Mouse (Mus musculus): ENCODE measurements around the gene Stard10. TPM values are rescaled to one million over a fixed set of nuclear protein-coding genes. Genes with fewer than 3 reads are reported as not detected.

Gene Stard10
- total RNA-seq, 1 experiment: 15.2 TPM

DNA sequence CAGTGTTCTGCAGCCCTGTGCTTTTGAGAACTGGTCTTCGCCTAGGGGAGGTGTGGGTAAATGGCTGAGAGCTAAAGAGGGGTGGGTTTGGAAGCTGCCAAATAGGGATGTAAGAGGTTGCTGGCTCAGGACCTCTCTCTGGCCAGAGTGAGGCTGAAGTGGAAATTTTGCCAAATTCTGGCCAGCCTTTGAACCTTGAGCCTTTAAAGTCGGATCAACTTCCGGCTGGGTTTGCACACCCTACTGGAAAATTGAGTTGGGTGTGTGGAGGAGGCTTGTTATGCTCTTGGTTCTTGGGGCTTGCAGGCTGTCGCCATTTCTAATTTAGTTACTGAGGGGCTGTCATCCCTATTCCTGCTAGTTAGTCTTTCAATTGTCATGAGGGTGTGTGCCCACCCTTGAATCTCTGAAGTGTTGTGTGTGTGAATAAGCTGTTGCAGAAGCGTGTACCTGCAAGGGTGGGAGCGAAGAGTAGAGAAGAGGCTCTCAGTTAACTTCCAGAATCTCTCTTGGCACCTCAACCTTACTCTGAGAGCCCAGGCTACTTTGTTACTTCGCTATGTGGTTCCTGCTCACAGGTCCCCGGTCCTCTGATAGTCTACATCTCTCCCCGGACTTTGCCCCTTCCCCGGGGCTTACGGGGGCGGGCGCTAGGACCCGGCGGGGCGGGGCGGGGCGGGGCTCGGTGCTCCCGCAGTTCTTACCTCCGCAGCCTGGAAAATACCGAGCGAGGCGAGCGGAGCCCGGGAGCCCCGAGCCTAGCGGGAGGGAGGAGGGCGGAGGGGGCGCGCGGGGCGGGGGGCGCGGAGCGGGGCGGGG lies 3.7 kb downstream of the Stard10 start:
- no peak for DNase-seq (ENCODE audit: low read depth, low spot score)
- in situ Hi-C loops (cut with MboI; ENCODE audit: low sequenced_read_pairs in 2 of 2, unreplicated experiment in 2 of 2): no loop called here
- no peak overlapping the region for H3K27ac ChIP-seq (ENCODE audit: insufficient read depth, low read depth, low read length, poor library complexity, severe bottlenecking)

DNA sequence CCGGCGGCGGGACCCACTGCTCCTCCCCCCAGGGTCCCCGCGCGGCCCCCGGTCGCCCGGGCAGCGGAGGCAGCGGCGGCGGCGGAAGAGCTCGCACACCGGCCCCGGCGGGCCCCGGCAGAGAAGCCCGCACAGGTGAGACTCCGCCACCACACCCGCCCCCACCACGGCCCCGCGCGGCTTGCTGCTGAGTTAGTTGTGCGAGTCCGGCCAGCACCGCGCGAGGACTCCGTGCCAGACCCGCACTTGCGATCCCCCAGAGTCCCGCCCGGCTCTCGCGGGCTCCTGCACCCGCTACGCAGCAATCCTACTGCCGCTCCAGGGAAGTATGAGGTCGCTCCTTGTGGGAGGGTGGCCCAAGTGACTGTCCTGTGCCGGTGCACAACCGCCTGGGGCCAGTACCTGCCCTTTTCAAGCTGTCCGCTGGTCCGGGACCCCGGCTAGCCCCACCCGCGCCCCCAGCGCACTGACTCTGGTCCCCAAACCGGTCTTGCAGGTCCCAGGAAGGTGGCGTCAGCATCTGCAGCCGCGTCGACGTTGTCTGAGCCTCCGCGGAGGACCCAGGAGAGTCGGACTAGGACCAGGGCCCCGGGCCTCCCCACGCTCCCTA lies 4.4 kb downstream of the Stard10 start:
- H3K4me3 ChIP-seq (ENCODE audit: insufficient read depth in 1 of 2, low read depth in 1 of 2, low read length in 2 of 2, poor library complexity in 1 of 2, severe bottlenecking in 1 of 2): peak overlapping the region; percentile 68 to 91
- peaks cover 0 to 5% of the 10 kb centered on the region in 2 experiments; a peak in 1 of 4 replicates for H3K4me1 ChIP-seq (ENCODE audit: control insufficient read depth in 2 of 2, insufficient read depth in 2 of 2, low read length in 2 of 2, poor library complexity in 1 of 2)
- no peaks in the 10 kb centered on the region; the same call in 1 of the 2 replicates for H3K36me3 ChIP-seq (ENCODE audit: control insufficient read depth, insufficient read depth, low read length, poor library complexity, severe bottlenecking)
- H3K9me3 ChIP-seq (ENCODE audit: control insufficient read depth, insufficient read depth, low read depth, low read length): no peaks in the 10 kb centered on the region
- no peak overlapping the region for H3K27ac ChIP-seq (ENCODE audit: insufficient read depth, low read depth, low read length, poor library complexity, severe bottlenecking)
- no peak for DNase-seq (ENCODE audit: low read depth, low spot score)
- no peak for TF ChIP-seq ZNF384 (IDR thresholded peaks at IDR 0.05; ENCODE audit: low read depth, low read length)
- peak; percentile 56; the same call in 1 of the 2 replicates for TF ChIP-seq CHD2 (IDR thresholded peaks at IDR 0.05; ENCODE audit: low read depth, low read length)
- no peak for TF ChIP-seq MAFK (IDR thresholded peaks at IDR 0.05; ENCODE audit: insufficient read depth, low read depth, low read length)
- in situ Hi-C loops (cut with MboI; ENCODE audit: low sequenced_read_pairs in 2 of 2, unreplicated experiment in 2 of 2): no loop called here
- peak overlapping the region; percentile 74 for H3K9ac ChIP-seq (ENCODE audit: insufficient read depth, low read depth, low read length, poor library complexity, severe bottlenecking)

More for the DNA sequence above, 3.7 kb downstream of the Stard10 start:
- peak overlapping the region; percentile 46 to 91 for H3K4me3 ChIP-seq (ENCODE audit: insufficient read depth in 1 of 2, low read depth in 1 of 2, low read length in 2 of 2, poor library complexity in 1 of 2, severe bottlenecking in 1 of 2)
- H3K36me3 ChIP-seq (ENCODE audit: control insufficient read depth, insufficient read depth, low read length, poor library complexity, severe bottlenecking): no peaks in the 10 kb centered on the region; the same call in 1 of the 2 replicates
- no peak for TF ChIP-seq MAFK (IDR thresholded peaks at IDR 0.05; ENCODE audit: insufficient read depth, low read depth, low read length)
- no peak for TF ChIP-seq ZNF384 (IDR thresholded peaks at IDR 0.05; ENCODE audit: low read depth, low read length)
- no peak for TF ChIP-seq ZC3H11A (IDR thresholded peaks at IDR 0.05; ENCODE audit: borderline replicate concordance, low read depth, low read length)
- no peak for TF ChIP-seq HCFC1 (IDR thresholded peaks at IDR 0.05; ENCODE audit: borderline replicate concordance, insufficient read depth, low read length)
- no peak for TF ChIP-seq CHD2 (IDR thresholded peaks at IDR 0.05; ENCODE audit: low read depth, low read length)
- no peak overlapping the region for H3K9ac ChIP-seq (ENCODE audit: insufficient read depth, low read depth, low read length, poor library complexity, severe bottlenecking)
- peaks cover 0 to 5% of the 10 kb centered on the region in 2 experiments; a peak in 1 of 4 replicates for H3K4me1 ChIP-seq (ENCODE audit: control insufficient read depth in 2 of 2, insufficient read depth in 2 of 2, low read length in 2 of 2, poor library complexity in 1 of 2)
- no peaks in the 10 kb centered on the region for H3K9me3 ChIP-seq (ENCODE audit: control insufficient read depth, insufficient read depth, low read depth, low read length)

DNA sequence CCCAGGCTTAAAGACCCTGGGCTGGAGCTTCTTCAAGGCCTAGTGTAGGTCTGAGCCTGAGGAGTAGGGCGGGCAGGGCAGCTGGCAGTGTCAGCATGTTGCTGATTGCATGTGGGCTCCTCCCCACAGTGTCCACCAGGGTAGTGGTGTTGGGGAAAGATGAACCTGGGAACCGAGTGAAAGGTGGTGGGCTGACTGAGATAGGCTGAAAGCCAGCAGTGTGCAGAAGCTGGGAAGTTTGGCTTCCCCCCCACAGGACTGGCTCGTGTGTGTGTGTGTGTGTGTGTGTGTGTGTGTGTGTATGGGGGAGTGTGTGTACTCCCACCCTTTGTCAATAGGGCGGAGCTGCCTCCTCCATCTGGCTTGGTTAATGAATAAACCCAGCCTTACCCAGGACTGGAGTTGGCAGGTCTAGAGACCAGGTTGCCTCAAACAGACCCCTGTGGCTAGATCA lies 6.3 kb downstream of the Stard10 start:
- no peak overlapping the region for H3K9ac ChIP-seq (ENCODE audit: insufficient read depth, low read depth, low read length, poor library complexity, severe bottlenecking)
- in situ Hi-C loops (cut with MboI; ENCODE audit: low sequenced_read_pairs in 2 of 2, unreplicated experiment in 2 of 2): no loop called here

DNA sequence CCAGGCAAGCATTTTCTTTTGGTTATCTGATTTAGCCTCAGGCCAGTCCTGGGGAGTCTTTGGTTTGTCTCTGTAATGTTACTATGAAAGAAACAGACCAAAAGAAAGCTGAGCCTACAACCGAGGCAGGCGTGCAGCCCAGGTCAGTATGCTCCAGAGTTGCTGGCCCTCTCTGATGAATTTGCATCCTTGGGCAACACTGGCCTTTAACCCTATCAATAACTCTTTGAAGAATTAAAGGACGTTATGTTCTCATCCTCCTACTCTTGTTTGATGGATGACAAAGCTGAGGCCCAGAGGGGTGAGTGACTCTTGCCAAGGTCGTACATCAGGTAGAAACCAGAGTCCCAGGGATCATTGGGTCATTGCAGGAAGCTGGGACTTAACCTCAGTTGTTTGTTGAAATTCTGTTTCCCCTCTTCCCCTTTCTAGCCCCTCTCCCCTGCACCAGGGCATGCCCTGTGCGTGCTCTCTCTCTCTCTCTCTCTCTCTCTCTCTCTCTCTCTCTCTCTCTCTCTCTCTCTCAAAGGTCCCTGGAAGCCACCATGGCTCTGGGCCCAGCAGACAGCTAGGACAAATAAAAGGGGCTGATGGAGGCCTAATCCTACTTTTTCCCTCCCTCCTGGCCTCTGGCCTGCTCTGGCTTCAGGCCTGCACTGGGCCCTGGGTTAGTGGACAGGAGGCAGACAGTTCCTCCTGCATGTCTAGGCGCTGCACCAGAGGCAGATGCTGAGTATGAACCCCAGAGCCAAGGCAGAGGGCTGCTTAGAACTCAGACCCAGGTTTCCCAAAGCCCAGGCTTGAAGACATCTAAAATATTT lies 7.5 kb downstream of the Stard10 start:
- no peak overlapping the region for H3K4me3 ChIP-seq (ENCODE audit: insufficient read depth in 1 of 2, low read depth in 1 of 2, low read length in 2 of 2, poor library complexity in 1 of 2, severe bottlenecking in 1 of 2)
- no peak for TF ChIP-seq ZC3H11A (IDR thresholded peaks at IDR 0.05; ENCODE audit: borderline replicate concordance, low read depth, low read length)
- no peak for TF ChIP-seq ZNF384 (IDR thresholded peaks at IDR 0.05; ENCODE audit: low read depth, low read length)
- TF ChIP-seq HCFC1 (IDR thresholded peaks at IDR 0.05; ENCODE audit: borderline replicate concordance, insufficient read depth, low read length): no peak
- TF ChIP-seq CHD2 (IDR thresholded peaks at IDR 0.05; ENCODE audit: low read depth, low read length): no peak
- no peak for TF ChIP-seq MAFK (IDR thresholded peaks at IDR 0.05; ENCODE audit: insufficient read depth, low read depth, low read length)
- in situ Hi-C loops (cut with MboI; ENCODE audit: low sequenced_read_pairs in 2 of 2, unreplicated experiment in 2 of 2): no loop called here
- no peaks in the 10 kb centered on the region for H3K9me3 ChIP-seq (ENCODE audit: control insufficient read depth, insufficient read depth, low read depth, low read length)
- H3K27ac ChIP-seq (ENCODE audit: insufficient read depth, low read depth, low read length, poor library complexity, severe bottlenecking): no peak overlapping the region
- H3K4me1 ChIP-seq (ENCODE audit: control insufficient read depth in 2 of 2, insufficient read depth in 2 of 2, low read length in 2 of 2, poor library complexity in 1 of 2): peaks cover 0 to 5% of the 10 kb centered on the region in 2 experiments; a peak in 1 of 4 replicates
- no peak for DNase-seq (ENCODE audit: low read depth, low spot score)
- no peak overlapping the region for H3K9ac ChIP-seq (ENCODE audit: insufficient read depth, low read depth, low read length, poor library complexity, severe bottlenecking)
- no peaks in the 10 kb centered on the region; the same call in 1 of the 2 replicates for H3K36me3 ChIP-seq (ENCODE audit: control insufficient read depth, insufficient read depth, low read length, poor library complexity, severe bottlenecking)

More for the DNA sequence above, 6.3 kb downstream of the Stard10 start:
- Histone ChIP-seq H3K9me3 (ENCODE audit: control insufficient read depth, insufficient read depth, low read depth, low read length) (no peaks in the 10 kb centered on the region), H3K4me3 (ENCODE audit: insufficient read depth in 1 of 2, low read depth in 1 of 2, low read length in 2 of 2, poor library complexity in 1 of 2, severe bottlenecking in 1 of 2) (no peak overlapping the region), H3K4me1 (ENCODE audit: control insufficient read depth in 2 of 2, insufficient read depth in 2 of 2, low read length in 2 of 2, poor library complexity in 1 of 2) (peaks cover 0 to 5% of the 10 kb centered on the region in 2 experiments; a peak in 1 of 4 replicates), H3K36me3 (ENCODE audit: control insufficient read depth, insufficient read depth, low read length, poor library complexity, severe bottlenecking) (no peaks in the 10 kb centered on the region; the same call in 1 of the 2 replicates), H3K27ac (ENCODE audit: insufficient read depth, low read depth, low read length, poor library complexity, severe bottlenecking) (no peak overlapping the region)
- no peak for DNase-seq (ENCODE audit: low read depth, low spot score)
- TF ChIP-seq HCFC1 (IDR thresholded peaks at IDR 0.05; ENCODE audit: borderline replicate concordance, insufficient read depth, low read length) (no peak), ZNF384 (IDR thresholded peaks at IDR 0.05; ENCODE audit: low read depth, low read length) (no peak), MAFK (IDR thresholded peaks at IDR 0.05; ENCODE audit: insufficient read depth, low read depth, low read length) (no peak), ZC3H11A (IDR thresholded peaks at IDR 0.05; ENCODE audit: borderline replicate concordance, low read depth, low read length) (no peak), CHD2 (IDR thresholded peaks at IDR 0.05; ENCODE audit: low read depth, low read length) (no peak)
